Mouse (Mus musculus): ENCODE measurements around the gene Crnkl1. TPM values are rescaled to one million over a fixed set of nuclear protein-coding genes. Genes with fewer than 3 reads are reported as not detected.

The Crnkl1 gene
- polyA plus RNA-seq, 1 experiment: 8.4 TPM

GRCm38 (mm10) chr2:145949475-145950068 lies 14.8 kb upstream of the Crnkl1 start:
- no peak for TF ChIP-seq GATA1 (IDR thresholded peaks at IDR 0.05; ENCODE audit: low read length)

GRCm38 (mm10) chr2:145948402-145948954 lies 13.7 kb upstream of the Crnkl1 start:
- TF ChIP-seq GATA1 (IDR thresholded peaks at IDR 0.05; ENCODE audit: low read length): no peak

GRCm38 (mm10) chr2:145944286-145944685 lies 9.5 kb upstream of the Crnkl1 start:
- no peak for TF ChIP-seq GATA1 (IDR thresholded peaks at IDR 0.05; ENCODE audit: low read length)

GRCm38 (mm10) chr2:145941403-145941802 lies 6.6 kb upstream of the Crnkl1 start:
- TF ChIP-seq GATA1 (IDR thresholded peaks at IDR 0.05; ENCODE audit: low read length): no peak

- TF ChIP-seq GATA1 (IDR thresholded peaks at IDR 0.05; ENCODE audit: low read length): no peak
These were observed 2.2 kb upstream of the Crnkl1 start for GRCm38 (mm10) chr2:145936975-145937374.

- TF ChIP-seq GATA1 (IDR thresholded peaks at IDR 0.05; ENCODE audit: low read length): no peak
These were observed 13.7 kb downstream of the Crnkl1 start for GRCm38 (mm10) chr2:145920941-145921650.

- no peak for TF ChIP-seq GATA1 (IDR thresholded peaks at IDR 0.05; ENCODE audit: low read length)
These were observed 29.7 kb downstream of the Crnkl1 start for GRCm38 (mm10) chr2:145905156-145905555.

- no peak for TF ChIP-seq GATA1 (IDR thresholded peaks at IDR 0.05; ENCODE audit: low read length)
These were observed 30.7 kb downstream of the Crnkl1 start for GRCm38 (mm10) chr2:145903983-145904616.

- TF ChIP-seq GATA1 (IDR thresholded peaks at IDR 0.05; ENCODE audit: low read length): no peak
These were observed 31.5 kb downstream of the Crnkl1 start for GRCm38 (mm10) chr2:145903061-145903901.

- no peak for TF ChIP-seq GATA1 (IDR thresholded peaks at IDR 0.05; ENCODE audit: low read length)
These were observed 33.0 kb downstream of the Crnkl1 start, which contains the start of gene Naa20 for GRCm38 (mm10) chr2:145901861-145902260. Gene Naa20 (plus strand): TSS chr2:145902099.

- TF ChIP-seq GATA1 (IDR thresholded peaks at IDR 0.05; ENCODE audit: low read length): no peak
These were observed 36.7 kb downstream of the Crnkl1 start for GRCm38 (mm10) chr2:145898106-145898505.

- TF ChIP-seq GATA1 (IDR thresholded peaks at IDR 0.05; ENCODE audit: low read length): no peak
These were observed 41.1 kb downstream of the Crnkl1 start for GRCm38 (mm10) chr2:145893756-145894155.

GRCm38 (mm10) chr2:145890571-145890970 lies 44.2 kb downstream of the Crnkl1 start:
- TF ChIP-seq GATA1 (IDR thresholded peaks at IDR 0.05; ENCODE audit: low read length): no peak

- TF ChIP-seq GATA1 (IDR thresholded peaks at IDR 0.05; ENCODE audit: low read length): no peak
These were observed 45.9 kb downstream of the Crnkl1 start for GRCm38 (mm10) chr2:145888766-145889480.
